Mouse (Mus musculus) embryonic facial prominence, embryonic 14.5 days (tissue): ENCODE measurements at regions not wholly inside any gene's neighbourhood (a gene's known extent, or its start where the extent isn't known, plus 50 kb on each side); places are given as distances from the start of the nearest gene placed in this dataset.

ENCODE experiments used
- ATAC-seq: fragments of 200-750 bp; cut with Nextera tagmentation; 2 replicates; pipeline ENCODE4 v1.8.0; 2017; ENCODE audit warnings: low read depth, moderate number of reproducible peaks, moderate TSS enrichment
- DNase-seq: peaks from one replicate; pipeline ENCODE4 v3.0.0-alpha.2; 2015; ENCODE audit warnings: low spot score
- H3K27ac ChIP-seq: fragments of 300-500 bp; sonication (generic); replicated peaks from 2 replicates; pipeline ENCODE4 v1.5.1; 2014; ENCODE audit warnings: low read depth, mild to moderate bottlenecking, low read length, moderate library complexity
- H3K27me3 ChIP-seq: fragments of 300-500 bp; sonication (generic); replicated peaks from 2 replicates; pipeline ENCODE4 v1.6.1; 2014; ENCODE audit warnings: low read length; ENCODE audit not compliant: control insufficient read depth, insufficient read depth
- H3K36me3 ChIP-seq: fragments of 300-500 bp; sonication (generic); 2 replicates; pipeline ENCODE4 v1.6.1; 2014; ENCODE audit warnings: low read length, mixed read lengths; ENCODE audit not compliant: control insufficient read depth, insufficient read depth
- H3K4me1 ChIP-seq: fragments of 300-500 bp; sonication (generic); 2 replicates; pipeline ENCODE4 v1.6.1; 2014; ENCODE audit warnings: antibody characterized with exemption, low read length; ENCODE audit not compliant: control insufficient read depth, insufficient read depth
- H3K4me2 ChIP-seq: fragments of 300-500 bp; sonication (generic); 2 replicates; pipeline ENCODE4 v1.6.1; 2014; ENCODE audit warnings: low read depth, mild to moderate bottlenecking, low read length, moderate library complexity, mixed read lengths
- H3K4me3 ChIP-seq: fragments of 300-500 bp; sonication (generic); 2 replicates; pipeline ENCODE4 v1.5.1; 2014; ENCODE audit warnings: low read depth, mild to moderate bottlenecking, low read length
- H3K9ac ChIP-seq: fragments of 300-500 bp; sonication (generic); 2 replicates; pipeline ENCODE4 v1.6.1; 2014; ENCODE audit warnings: low read depth, mild to moderate bottlenecking, low read length, moderate library complexity, mixed read lengths
- H3K9me3 ChIP-seq: fragments of 300-500 bp; sonication (generic); 2 replicates; pipeline ENCODE4 v1.6.1; 2016; ENCODE audit warnings: low read length; ENCODE audit not compliant: control insufficient read depth
- WGBS: fragments of 180-500 bp; shearing (Covaris S2); extraction: QIAGEN DNeasy Blood & Tissue Kit; methylation state at CpG from one replicate; pipeline ENCODE4 v1.1.7; 2014; 5-methylcytosine and 5-hydroxymethylcytosine counted together

DNA sequence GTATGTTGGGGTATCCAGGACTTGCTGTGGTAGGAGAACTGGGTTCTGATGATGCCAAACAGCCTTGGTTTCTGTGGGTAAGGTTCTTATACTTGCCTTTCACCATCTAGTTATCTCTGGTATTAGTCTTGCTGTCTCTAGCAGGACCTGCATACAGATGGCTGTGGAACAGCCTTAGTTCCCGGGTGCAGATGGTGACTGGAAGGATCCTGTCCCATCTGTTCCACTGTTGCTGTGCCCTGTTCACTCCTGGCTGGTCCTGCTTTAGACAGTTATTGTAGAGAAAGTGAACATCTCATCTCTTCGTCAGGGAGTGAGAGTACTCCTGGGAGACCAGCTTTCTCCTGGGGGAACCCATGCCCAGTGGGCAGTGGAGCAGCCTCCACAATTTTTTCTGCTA, 1485.5 kb downstream of the Rapgef2 start:
- ATAC-seq (no peak), DNase-seq (no peak)
- Histone ChIP-seq H3K4me1 (no peaks in the 10 kb centered on the region), H3K9ac (no peak overlapping the region), H3K27me3 (no peaks in the 10 kb centered on the region), H3K4me2 (no peak overlapping the region), H3K4me3 (no peak overlapping the region), H3K9me3 (no peaks in the 10 kb centered on the region), H3K36me3 (no peaks in the 10 kb centered on the region), H3K27ac (no peak overlapping the region)
- 71% methylated on average over 2 of the region's 2 CpGs for WGBS

DNA sequence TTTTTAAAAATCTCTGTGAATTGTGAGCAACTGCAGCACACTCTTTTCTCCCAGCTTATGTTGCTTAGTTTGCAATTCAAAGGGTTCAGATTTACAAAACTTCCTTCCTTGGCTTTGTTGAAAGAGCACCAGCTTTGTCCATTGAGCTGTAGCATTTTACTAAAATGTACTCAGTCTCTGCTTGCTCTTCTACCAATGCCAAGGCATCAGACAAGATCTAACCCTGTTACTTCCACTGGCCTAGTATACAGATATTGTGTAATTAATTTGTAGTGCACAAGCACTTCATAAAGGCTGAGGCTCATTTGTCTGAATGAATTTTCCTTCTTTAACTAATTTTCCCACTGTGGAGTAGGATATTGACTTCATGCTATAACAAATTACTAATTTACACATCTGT, 1504.5 kb downstream of the Rapgef2 start:
- ATAC-seq, result no peak
- Histone ChIP-seq H3K4me1 (no peaks in the 10 kb centered on the region), H3K4me2 (no peak overlapping the region), H3K36me3 (no peaks in the 10 kb centered on the region), H3K27ac (no peak overlapping the region), H3K9me3 (no peaks in the 10 kb centered on the region), H3K27me3 (no peaks in the 10 kb centered on the region), H3K4me3 (no peak overlapping the region), H3K9ac (no peak overlapping the region)
- DNase-seq, result no peak

DNA sequence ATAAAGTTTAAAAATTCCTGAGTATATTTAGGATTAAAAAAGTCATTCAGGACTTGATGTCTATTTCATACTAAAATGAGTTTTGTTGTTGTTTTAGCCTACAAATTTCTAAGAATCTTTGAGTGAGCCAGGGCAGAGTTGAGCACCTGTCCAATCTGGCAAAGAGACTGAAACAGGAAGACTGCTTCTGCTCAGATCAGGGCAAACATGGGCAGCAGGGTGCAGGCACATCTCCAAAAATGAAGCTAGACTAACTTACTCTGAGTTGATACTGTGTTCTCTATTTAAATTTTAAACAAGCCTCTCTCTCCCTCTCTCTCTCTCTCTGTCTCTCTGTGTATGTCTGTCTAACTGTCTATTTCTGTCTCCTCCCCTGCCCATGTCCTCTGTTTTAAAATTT, 1505.0 kb downstream of the Rapgef2 start:
- Histone ChIP-seq H3K27me3 (no peaks in the 10 kb centered on the region), H3K9ac (no peak overlapping the region), H3K36me3 (no peaks in the 10 kb centered on the region), H3K27ac (no peak overlapping the region), H3K4me2 (no peak overlapping the region), H3K4me3 (no peak overlapping the region), H3K4me1 (no peaks in the 10 kb centered on the region), H3K9me3 (no peaks in the 10 kb centered on the region)
- ATAC-seq (no peak), DNase-seq (no peak)

DNA sequence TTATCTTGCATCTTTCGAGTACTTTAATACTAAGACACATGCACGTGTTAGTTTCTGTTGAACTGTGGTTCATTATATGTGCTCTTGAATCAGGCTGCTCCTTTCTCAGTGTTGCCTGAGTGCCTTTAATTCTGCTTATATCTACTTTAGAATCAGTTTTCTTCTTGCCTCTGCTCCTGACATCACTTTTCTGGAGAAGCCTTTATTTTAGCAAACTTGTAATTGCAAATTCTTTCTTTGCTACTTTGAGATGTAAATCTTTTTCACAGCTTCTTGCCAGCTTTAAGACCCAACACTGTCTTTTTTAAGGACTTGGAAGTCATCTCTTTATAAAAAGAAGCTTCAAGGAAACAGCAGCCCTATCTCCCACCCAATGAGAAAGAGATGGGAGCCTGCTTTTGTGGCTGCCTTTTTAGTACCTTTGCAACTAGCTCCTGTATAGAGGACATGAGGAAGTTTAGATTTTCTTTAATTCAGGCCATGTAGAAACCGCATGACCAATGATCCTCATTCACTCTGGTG, 1527.4 kb downstream of the Rapgef2 start:
- 71% methylated on average over 3 of the region's 3 CpGs for WGBS
- Histone ChIP-seq H3K4me2 (no peak overlapping the region), H3K27ac (no peak overlapping the region), H3K4me1 (no peaks in the 10 kb centered on the region), H3K27me3 (no peaks in the 10 kb centered on the region), H3K4me3 (no peak overlapping the region), H3K9ac (no peak overlapping the region), H3K9me3 (no peaks in the 10 kb centered on the region), H3K36me3 (no peaks in the 10 kb centered on the region)
- DNase-seq (no peak), ATAC-seq (no peak)

DNA sequence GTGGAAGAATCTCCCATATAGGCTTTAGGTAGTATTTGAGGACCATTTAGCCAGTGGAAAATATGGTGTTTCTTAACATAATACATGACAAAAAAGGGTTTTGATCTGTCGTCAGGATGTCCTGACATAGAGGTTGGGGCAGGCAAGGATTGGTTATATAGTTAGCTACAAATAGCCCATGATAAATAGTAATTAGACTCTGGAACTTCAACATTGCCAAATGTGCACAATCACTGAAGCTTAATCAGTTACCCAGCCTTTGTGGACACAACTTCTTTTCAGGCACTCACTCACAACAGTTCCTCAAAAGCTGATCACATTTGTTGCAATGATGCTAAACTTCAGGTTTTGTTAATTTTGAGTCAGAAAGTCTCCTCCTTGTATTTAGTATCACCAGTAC, 1528.0 kb downstream of the Rapgef2 start:
- Histone ChIP-seq H3K9me3 (no peaks in the 10 kb centered on the region), H3K4me2 (no peak overlapping the region), H3K27me3 (no peaks in the 10 kb centered on the region), H3K27ac (no peak overlapping the region), H3K9ac (no peak overlapping the region), H3K36me3 (no peaks in the 10 kb centered on the region), H3K4me3 (no peak overlapping the region), H3K4me1 (no peaks in the 10 kb centered on the region)
- no peak for ATAC-seq
- WGBS, result 80% methylated on average over 1 of the region's 1 CpGs
- no peak for DNase-seq

DNA sequence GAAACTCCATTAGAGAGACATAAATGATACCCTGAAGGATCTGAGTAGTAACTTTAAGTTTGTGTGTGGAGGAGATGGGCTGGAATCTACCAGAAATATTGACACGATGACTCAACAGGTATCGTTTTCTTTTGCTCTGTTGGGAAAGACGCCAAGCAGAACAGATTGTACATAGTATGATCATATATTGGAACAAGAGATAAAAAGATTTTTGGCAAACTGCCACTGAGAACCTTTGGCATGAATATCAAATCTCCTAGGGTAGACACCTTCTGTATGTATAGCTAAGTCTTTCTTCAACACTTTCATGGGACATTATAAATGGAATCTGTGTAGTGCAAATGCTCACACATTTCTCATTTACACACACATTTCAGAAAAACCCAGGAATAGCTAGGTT, 1544.2 kb downstream of the Rapgef2 start:
- WGBS, result 71% methylated on average over 3 of the region's 3 CpGs
- ATAC-seq (no peak), DNase-seq (peak; percentile 3)
- H3K9ac ChIP-seq, result no peak overlapping the region
- H3K9me3 ChIP-seq, result no peaks in the 10 kb centered on the region
- H3K27me3 ChIP-seq, result no peaks in the 10 kb centered on the region
- no peak overlapping the region for H3K4me3 ChIP-seq
- no peak overlapping the region for H3K4me2 ChIP-seq
- no peaks in the 10 kb centered on the region for H3K36me3 ChIP-seq
- H3K27ac ChIP-seq, result no peak overlapping the region
- H3K4me1 ChIP-seq, result no peaks in the 10 kb centered on the region

DNA sequence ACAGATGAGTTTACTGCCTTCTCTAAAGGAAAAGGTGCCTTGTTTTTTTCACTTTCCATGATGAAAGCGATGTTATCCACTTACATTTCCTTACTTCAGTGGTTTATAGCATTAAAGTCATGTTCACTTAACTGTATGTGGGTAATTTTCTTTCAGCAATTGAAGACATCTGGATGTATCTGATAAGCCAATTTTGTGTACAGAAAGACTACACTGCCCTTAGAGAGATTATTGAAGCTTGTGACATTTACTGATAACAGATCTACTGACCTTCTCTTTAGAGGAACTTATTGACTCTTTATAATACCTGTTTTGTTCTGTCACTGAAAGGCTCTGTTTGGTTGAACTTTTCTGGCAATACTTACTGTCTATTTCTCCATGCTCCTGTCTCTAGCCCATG, 1568.5 kb downstream of the Rapgef2 start:
- no peak overlapping the region for H3K4me2 ChIP-seq
- DNase-seq (no peak), ATAC-seq (no peak)
- H3K36me3 ChIP-seq, result no peaks in the 10 kb centered on the region
- no peak overlapping the region for H3K9ac ChIP-seq
- no peak overlapping the region for H3K27ac ChIP-seq
- no peak overlapping the region for H3K4me3 ChIP-seq
- no peaks in the 10 kb centered on the region for H3K27me3 ChIP-seq
- H3K4me1 ChIP-seq, result no peaks in the 10 kb centered on the region
- WGBS, result 76% methylated on average over 1 of the region's 1 CpGs
- H3K9me3 ChIP-seq, result no peaks in the 10 kb centered on the region

DNA sequence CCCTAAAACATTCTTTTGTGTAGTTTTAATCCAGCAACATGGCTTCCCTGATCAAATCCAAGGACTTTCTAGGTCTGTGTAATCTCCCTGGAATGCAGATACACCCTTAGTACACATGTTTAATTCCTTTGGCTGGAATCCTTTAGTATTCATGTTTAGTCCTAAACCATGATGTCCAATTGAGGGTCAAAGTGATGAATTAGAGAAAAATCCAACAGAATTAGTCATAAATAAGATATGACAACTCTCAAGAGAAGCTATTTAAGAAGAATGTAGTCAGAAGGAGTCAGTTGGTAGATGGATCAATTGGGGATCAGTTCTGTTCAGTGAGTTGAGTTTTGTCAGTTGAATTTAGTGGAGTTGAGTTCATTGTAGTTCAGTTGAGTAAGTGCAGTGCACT, 1590.7 kb downstream of the Rapgef2 start:
- Histone ChIP-seq H3K27ac (no peak overlapping the region), H3K36me3 (no peaks in the 10 kb centered on the region), H3K4me2 (no peak overlapping the region), H3K27me3 (no peaks in the 10 kb centered on the region), H3K9ac (no peak overlapping the region), H3K9me3 (no peaks in the 10 kb centered on the region), H3K4me1 (no peaks in the 10 kb centered on the region), H3K4me3 (no peak overlapping the region)
- peak; percentile 14 for DNase-seq
- ATAC-seq, result no peak

DNA sequence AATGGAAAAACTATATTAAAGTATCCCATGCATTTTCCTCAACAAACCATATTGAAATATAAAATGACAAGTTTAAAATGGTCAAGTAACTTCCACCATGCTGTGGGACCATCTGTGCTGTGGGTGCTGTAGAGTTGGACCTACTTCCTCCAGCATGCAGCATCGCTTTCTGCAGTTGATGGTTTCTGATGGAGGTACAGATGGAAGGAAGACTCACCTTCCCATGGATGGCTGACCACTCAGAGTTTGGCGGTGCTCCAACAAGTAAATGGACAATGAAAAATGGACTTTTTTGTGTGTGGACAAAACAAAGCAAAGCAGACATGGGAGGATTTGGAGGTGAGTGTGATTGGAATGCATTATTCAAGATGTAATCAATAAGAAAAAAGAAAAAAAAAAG, 1592.3 kb downstream of the Fstl5 start:
- no peaks in the 10 kb centered on the region for H3K4me1 ChIP-seq
- ATAC-seq (no peak), DNase-seq (no peak)
- no peak overlapping the region for H3K9ac ChIP-seq
- H3K27ac ChIP-seq, result no peak overlapping the region
- no peak overlapping the region for H3K4me3 ChIP-seq
- H3K9me3 ChIP-seq, result no peaks in the 10 kb centered on the region
- WGBS, result 80% methylated on average over 2 of the region's 2 CpGs
- H3K27me3 ChIP-seq, result no peaks in the 10 kb centered on the region
- no peak overlapping the region for H3K4me2 ChIP-seq
- no peaks in the 10 kb centered on the region for H3K36me3 ChIP-seq
